Mouse (Mus musculus) urinary bladder, postnatal 4 days (tissue): ENCODE data around the gene Tmem43.

Experiments
- DNase-seq, 2 experiments: peaks; one replicate each; pipeline ENCODE4 v3.0.0; 2021 to 2022; ENCODE audit warnings: low spot score in 2 of 2

Tmem43 gene

GRCm38 (mm10) chr6:91534268-91534667 lies 60.8 kb downstream of the Tmem43 start:
- no peak for DNase-seq

GRCm38 (mm10) chr6:91535231-91535630 lies 61.7 kb downstream of the Tmem43 start:
- DNase-seq: no peak

GRCm38 (mm10) chr6:91536047-91536765 lies 62.7 kb downstream of the Tmem43 start:
- DNase-seq: no peak
